Mouse (Mus musculus) liver, postnatal 0 days (tissue): ENCODE measurements around the gene Edn2.

Experiments used
- CTCF ChIP-seq: sonication (generic); IDR thresholded peaks from 2 replicates; pipeline ENCODE4 v1.5.1; 2016; ENCODE audit warnings: antibody characterized with exemption, low read depth
- EP300 ChIP-seq: IDR thresholded peaks from 2 replicates; pipeline ENCODE4 v1.6.1; 2016; ENCODE audit warnings: antibody characterized with exemption, low read depth, mild to moderate bottlenecking

DNA sequence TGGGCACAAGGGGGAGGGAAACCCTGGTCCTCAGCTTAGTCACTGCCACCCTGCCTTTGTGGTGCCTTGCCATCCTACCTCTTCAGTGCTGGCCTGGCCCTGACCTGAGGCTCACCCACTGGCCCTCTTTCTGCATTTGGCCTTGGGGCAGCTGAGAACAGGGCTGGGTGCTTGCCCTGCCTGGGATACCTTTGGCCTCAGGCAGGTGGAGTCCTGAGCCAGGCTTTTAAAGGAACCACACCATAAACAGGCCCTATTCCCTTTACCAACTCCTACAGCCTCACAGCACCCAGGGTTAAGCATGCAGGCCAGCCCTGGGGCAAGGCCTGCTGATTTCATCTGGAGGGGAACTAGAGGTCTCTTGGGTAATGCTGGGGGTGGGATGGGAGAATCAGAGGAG is 19.5 kb downstream of the Edn2 start:
- TF ChIP-seq CTCF (no peak), EP300 (no peak)
